Mouse (Mus musculus): ENCODE data around the gene Kcng3. TPM values are rescaled to one million over a fixed set of nuclear protein-coding genes. Genes with fewer than 3 reads are reported as not detected.

Gene Kcng3
- polyA plus RNA-seq, 1 experiment from 2014 or later: 0.07 TPM

GRCm38 (mm10) chr17:83654651-83655136 lies 23.0 kb upstream of the Kcng3 start:
- H3K36me3 ChIP-seq (replicated peaks; ENCODE audit: control insufficient read depth, insufficient read depth): no peaks in the 10 kb centered on the region
- H3K4me1 ChIP-seq (replicated peaks; ENCODE audit: control insufficient read depth, insufficient read depth, low read length): no peaks in the 10 kb centered on the region; the same call in 1 of the 2 replicates
- no peaks in the 10 kb centered on the region for H3K9me3 ChIP-seq (ENCODE audit: control insufficient read depth, low read length)
- DNase-seq (ENCODE audit: low spot score) (no peak), ATAC-seq (ENCODE audit: low FRiP score) (no peak)
- 82% methylated on average over 13 of the region's 13 CpGs for WGBS
- no peak overlapping the region for H3K27ac ChIP-seq
- no peak overlapping the region for H3K4me2 ChIP-seq (replicated peaks)
- H3K27me3 ChIP-seq (ENCODE audit: control insufficient read depth, insufficient read depth, low read length): no peaks in the 10 kb centered on the region
- H3K4me3 ChIP-seq (replicated peaks; ENCODE audit: low read length): no peak overlapping the region
- no peak overlapping the region for H3K9ac ChIP-seq

- H3K4me1 ChIP-seq (replicated peaks; ENCODE audit: control insufficient read depth, insufficient read depth, low read length): no peaks in the 10 kb centered on the region; the same call in 1 of the 2 replicates
- H3K4me2 ChIP-seq (replicated peaks): no peak overlapping the region
- H3K27ac ChIP-seq: no peak overlapping the region
- ATAC-seq (ENCODE audit: low FRiP score) (no peak), DNase-seq (ENCODE audit: low spot score) (no peak)
- H3K9me3 ChIP-seq (ENCODE audit: control insufficient read depth, low read length): no peaks in the 10 kb centered on the region
- H3K27me3 ChIP-seq (ENCODE audit: control insufficient read depth, insufficient read depth, low read length): no peaks in the 10 kb centered on the region
- no peak overlapping the region for H3K4me3 ChIP-seq (replicated peaks; ENCODE audit: low read length)
- H3K36me3 ChIP-seq (replicated peaks; ENCODE audit: control insufficient read depth, insufficient read depth): no peaks in the 10 kb centered on the region
- WGBS: 94% methylated on average over 3 of the region's 3 CpGs
- H3K9ac ChIP-seq: no peak overlapping the region
These were observed 21.9 kb upstream of the Kcng3 start for GRCm38 (mm10) chr17:83653635-83654034.

- no peaks in the 10 kb centered on the region for H3K9me3 ChIP-seq (ENCODE audit: control insufficient read depth, low read length)
- H3K4me3 ChIP-seq (replicated peaks; ENCODE audit: low read length): no peak overlapping the region
- H3K4me1 ChIP-seq (replicated peaks; ENCODE audit: control insufficient read depth, insufficient read depth, low read length): no peaks in the 10 kb centered on the region
- DNase-seq (ENCODE audit: low spot score): no peak
- H3K4me2 ChIP-seq (replicated peaks): no peak overlapping the region
- H3K27me3 ChIP-seq (ENCODE audit: control insufficient read depth, insufficient read depth, low read length): no peaks in the 10 kb centered on the region
- H3K27ac ChIP-seq: no peak overlapping the region
- WGBS: 87% methylated on average over 7 of the region's 7 CpGs
- H3K36me3 ChIP-seq (replicated peaks; ENCODE audit: control insufficient read depth, insufficient read depth): no peaks in the 10 kb centered on the region
- no peak for ATAC-seq (ENCODE audit: low FRiP score)
- H3K9ac ChIP-seq: no peak overlapping the region
These were observed 19.4 kb upstream of the Kcng3 start for GRCm38 (mm10) chr17:83650932-83651682.

- no peaks in the 10 kb centered on the region for H3K9me3 ChIP-seq (ENCODE audit: control insufficient read depth, low read length)
- H3K4me2 ChIP-seq (replicated peaks): no peak overlapping the region
- H3K27me3 ChIP-seq (ENCODE audit: control insufficient read depth, insufficient read depth, low read length): no peaks in the 10 kb centered on the region
- H3K36me3 ChIP-seq (replicated peaks; ENCODE audit: control insufficient read depth, insufficient read depth): no peaks in the 10 kb centered on the region
- H3K27ac ChIP-seq: no peak overlapping the region
- ATAC-seq (ENCODE audit: low FRiP score) (no peak), DNase-seq (ENCODE audit: low spot score) (no peak)
- H3K4me3 ChIP-seq (replicated peaks; ENCODE audit: low read length): no peak overlapping the region
- WGBS: 100% methylated on average over 3 of the region's 3 CpGs
- H3K4me1 ChIP-seq (replicated peaks; ENCODE audit: control insufficient read depth, insufficient read depth, low read length): no peaks in the 10 kb centered on the region
- no peak overlapping the region for H3K9ac ChIP-seq
These were observed 18.3 kb upstream of the Kcng3 start for GRCm38 (mm10) chr17:83649986-83650385.

- 98% methylated on average over 7 of the region's 7 CpGs for WGBS
- no peak overlapping the region for H3K4me3 ChIP-seq (replicated peaks; ENCODE audit: low read length)
- no peak overlapping the region for H3K27ac ChIP-seq
- DNase-seq (ENCODE audit: low spot score): no peak
- no peaks in the 10 kb centered on the region for H3K4me1 ChIP-seq (replicated peaks; ENCODE audit: control insufficient read depth, insufficient read depth, low read length)
- no peak overlapping the region for H3K4me2 ChIP-seq (replicated peaks)
- H3K9ac ChIP-seq: no peak overlapping the region
- H3K9me3 ChIP-seq (ENCODE audit: control insufficient read depth, low read length): no peaks in the 10 kb centered on the region
- ATAC-seq (ENCODE audit: low FRiP score): no peak
- no peaks in the 10 kb centered on the region for H3K27me3 ChIP-seq (ENCODE audit: control insufficient read depth, insufficient read depth, low read length)
- H3K36me3 ChIP-seq (replicated peaks; ENCODE audit: control insufficient read depth, insufficient read depth): no peaks in the 10 kb centered on the region
These were observed 15.7 kb upstream of the Kcng3 start for GRCm38 (mm10) chr17:83647413-83647812.

GRCm38 (mm10) chr17:83646425-83647163 lies 14.9 kb upstream of the Kcng3 start:
- H3K9ac ChIP-seq: no peak overlapping the region
- ATAC-seq (ENCODE audit: low FRiP score): no peak
- H3K27me3 ChIP-seq (ENCODE audit: control insufficient read depth, insufficient read depth, low read length): no peaks in the 10 kb centered on the region
- H3K36me3 ChIP-seq (replicated peaks; ENCODE audit: control insufficient read depth, insufficient read depth): no peaks in the 10 kb centered on the region
- 86% methylated on average over 8 of the region's 8 CpGs for WGBS
- no peaks in the 10 kb centered on the region for H3K4me1 ChIP-seq (replicated peaks; ENCODE audit: control insufficient read depth, insufficient read depth, low read length)
- no peak overlapping the region for H3K4me3 ChIP-seq (replicated peaks; ENCODE audit: low read length)
- no peak overlapping the region for H3K27ac ChIP-seq
- H3K9me3 ChIP-seq (ENCODE audit: control insufficient read depth, low read length): no peaks in the 10 kb centered on the region
- no peak for DNase-seq (ENCODE audit: low spot score)
- no peak overlapping the region for H3K4me2 ChIP-seq (replicated peaks)

GRCm38 (mm10) chr17:83645226-83645808 lies 13.6 kb upstream of the Kcng3 start:
- no peak overlapping the region for H3K4me3 ChIP-seq (replicated peaks; ENCODE audit: low read length)
- H3K9ac ChIP-seq: no peak overlapping the region
- H3K27ac ChIP-seq: no peak overlapping the region
- ATAC-seq (ENCODE audit: low FRiP score) (no peak), DNase-seq (ENCODE audit: low spot score) (no peak)
- no peak overlapping the region for H3K4me2 ChIP-seq (replicated peaks)
- H3K9me3 ChIP-seq (ENCODE audit: control insufficient read depth, low read length): no peaks in the 10 kb centered on the region
- no peaks in the 10 kb centered on the region for H3K27me3 ChIP-seq (ENCODE audit: control insufficient read depth, insufficient read depth, low read length)
- 61% methylated on average over 9 of the region's 9 CpGs for WGBS
- H3K36me3 ChIP-seq (replicated peaks; ENCODE audit: control insufficient read depth, insufficient read depth): no peaks in the 10 kb centered on the region
- H3K4me1 ChIP-seq (replicated peaks; ENCODE audit: control insufficient read depth, insufficient read depth, low read length): no peaks in the 10 kb centered on the region

- H3K9ac ChIP-seq: no peak overlapping the region
- no peaks in the 10 kb centered on the region for H3K36me3 ChIP-seq (replicated peaks; ENCODE audit: control insufficient read depth, insufficient read depth)
- no peak overlapping the region for H3K4me2 ChIP-seq (replicated peaks)
- H3K27me3 ChIP-seq (ENCODE audit: control insufficient read depth, insufficient read depth, low read length): peaks cover 11% of the 10 kb centered on the region; the same call in 1 of the 2 replicates
- 0 out of 2 replicates have a peak, but pooled peaks cover 4% of the 10 kb centered on the region for H3K9me3 ChIP-seq (ENCODE audit: control insufficient read depth, low read length)
- H3K27ac ChIP-seq: no peak overlapping the region
- DNase-seq (ENCODE audit: low spot score) (no peak), ATAC-seq (ENCODE audit: low FRiP score) (no peak)
- 0 out of 2 replicates have a peak, but pooled peaks cover 3% of the 10 kb centered on the region for H3K4me1 ChIP-seq (replicated peaks; ENCODE audit: control insufficient read depth, insufficient read depth, low read length)
- WGBS: 86% methylated on average over 2 of the region's 2 CpGs
- no peak overlapping the region for H3K4me3 ChIP-seq (replicated peaks; ENCODE audit: low read length)
These were observed 5.7 kb upstream of the Kcng3 start for GRCm38 (mm10) chr17:83637393-83637792.

GRCm38 (mm10) chr17:83636443-83636842 lies 4.7 kb upstream of the Kcng3 start:
- Histone ChIP-seq H3K27me3 (ENCODE audit: control insufficient read depth, insufficient read depth, low read length) (peaks cover 16% of the 10 kb centered on the region; the same call in 1 of the 2 replicates), H3K9ac (no peak overlapping the region), H3K27ac (no peak overlapping the region), H3K4me3 (replicated peaks; ENCODE audit: low read length) (no peak overlapping the region), H3K4me2 (replicated peaks) (no peak overlapping the region), H3K4me1 (replicated peaks; ENCODE audit: control insufficient read depth, insufficient read depth, low read length) (0 out of 2 replicates have a peak, but pooled peaks cover 5% of the 10 kb centered on the region), H3K9me3 (ENCODE audit: control insufficient read depth, low read length) (0 out of 2 replicates have a peak, but pooled peaks cover 4% of the 10 kb centered on the region), H3K36me3 (replicated peaks; ENCODE audit: control insufficient read depth, insufficient read depth) (no peaks in the 10 kb centered on the region)
- DNase-seq (ENCODE audit: low spot score) (no peak), ATAC-seq (ENCODE audit: low FRiP score) (no peak)
- WGBS: 89% methylated on average over 7 of the region's 7 CpGs

Data from hindbrain, embryonic 14.5 days (tissue).